Mouse (Mus musculus) MEL (cell line): ENCODE measurements around the gene Slc29a4. TPM values are rescaled to one million over a fixed set of nuclear protein-coding genes. Genes with fewer than 3 reads are reported as not detected.

Experiments
- polyA plus RNA-seq, 2 experiments: library from polyadenylated mRNA; stranded (reverse) in 1 of 2; unstranded in 1 of 2; fragments of >175 nt in 1 of 2; fragments of >200 nt in 1 of 2; gene quantifications; 2 replicates each; pipeline versions ENCODE4 v1.2.1 to v1.2.4; 2012; ENCODE audit warnings: low replicate concordance in 2 of 2, low read depth in 1 of 2; ENCODE audit not compliant: insufficient read length in 2 of 2, insufficient read depth in 1 of 2, missing spikeins in 1 of 2
- total RNA-seq: library from RNA; depleted of rRNA; stranded (reverse); fragments of 300-350 nt; gene quantifications from 2 replicates; pipeline ENCODE4 v1.2.3, GENCODE M21; 2012; rRNA removed

Slc29a4 gene
- total and polyA plus RNA-seq, 3 experiments, result not detected

Other genes starting within 250 kb of the Slc29a4 start
- gene Ap5z1, start 228.6 kb upstream of the Slc29a4 start, total RNA-seq, result 4.4 and 5.1 TPM in 2 replicates
- 10 to 100 TPM in 1 of 2 experiments, not detected in 1; 13.5 TPM for gene Ap5z1, start 228.6 kb upstream of the Slc29a4 start, polyA plus RNA-seq
- not detected in 2 replicates for gene Papolb, start 162.4 kb upstream of the Slc29a4 start, total RNA-seq
- not detected for gene Papolb, start 162.4 kb upstream of the Slc29a4 start, polyA plus RNA-seq
- gene Radil, start 141.4 kb upstream of the Slc29a4 start, total RNA-seq, result 0.26 and 0.27 TPM in 2 replicates
- under 1 TPM in 1 of 2 experiments, not detected in 1; 0.07 TPM for gene Radil, start 141.4 kb upstream of the Slc29a4 start, polyA plus RNA-seq
- not detected in 2 replicates for gene Mmd2, start 83.7 kb upstream of the Slc29a4 start, total RNA-seq
- gene Mmd2, start 83.7 kb upstream of the Slc29a4 start, polyA plus RNA-seq, result not detected
- 38.6 and 39.0 TPM in 2 replicates for gene Wipi2, start 64.8 kb upstream of the Slc29a4 start, total RNA-seq
- 10 to 100 TPM; 53.6 to 74.7 TPM for gene Wipi2, start 64.8 kb upstream of the Slc29a4 start, polyA plus RNA-seq
- 0.23 and 0.31 TPM in 2 replicates for gene Tnrc18, start 125.2 kb downstream of the Slc29a4 start, total RNA-seq
- 1 to 10 TPM in 1 of 2 experiments, not detected in 1; 3.4 TPM for gene Tnrc18, start 125.2 kb downstream of the Slc29a4 start, polyA plus RNA-seq
- gene Fbxl18, start 202.9 kb downstream of the Slc29a4 start, total RNA-seq, result 3.9 and 4.6 TPM in 2 replicates
- gene Fbxl18, start 202.9 kb downstream of the Slc29a4 start, polyA plus RNA-seq, result 1 to 10 TPM in 1 of 2 experiments, not detected in 1; 7.4 TPM
- 3,019 and 3,042 TPM in 2 replicates for gene Actb, start 214.2 kb downstream of the Slc29a4 start, total RNA-seq
- gene Actb, start 214.2 kb downstream of the Slc29a4 start, polyA plus RNA-seq, result 1,000 to 10,000 TPM; 1,403 to 4,417 TPM